Mouse (Mus musculus): ENCODE results near the gene 4930519P11Rik. TPM values are rescaled to one million over a fixed set of nuclear protein-coding genes. Genes with fewer than 3 reads are reported as not detected.

Gene 4930519P11Rik
- polyA plus RNA-seq, 1 experiment from 2014 or later: 0.42 TPM

- TF ChIP-seq CTCF (IDR thresholded peaks at IDR 0.05; ENCODE audit: low read depth): peak; percentile 69
- Histone ChIP-seq H3K27me3 (ENCODE audit: insufficient read depth, low read length) (no peaks in the 10 kb centered on the region), H3K9ac (ENCODE audit: low read depth, low read length) (no peak overlapping the region), H3K9me3 (replicated peaks; ENCODE audit: low read length) (no peaks in the 10 kb centered on the region), H3K4me1 (replicated peaks; ENCODE audit: insufficient read depth, low read length) (no peaks in the 10 kb centered on the region), H3K4me3 (replicated peaks; ENCODE audit: low read depth, low read length) (no peak overlapping the region), H3K36me3 (ENCODE audit: insufficient read depth, low read length) (peaks cover 14% of the 10 kb centered on the region), H3K4me2 (ENCODE audit: low read length) (no peak overlapping the region), H3K27ac (no peak overlapping the region)
- 65% methylated on average over 3 of the region's 3 CpGs for WGBS
- DNase-seq (ENCODE audit: low spot score) (peak; percentile 38), ATAC-seq (replicated peaks; ENCODE audit: low FRiP score, low read depth) (no peak)
Measured at GRCm38 (mm10) chr2:154593025-154593424, 20.2 kb downstream of the 4930519P11Rik start.

- H3K4me1 ChIP-seq (replicated peaks; ENCODE audit: insufficient read depth, low read length): no peaks in the 10 kb centered on the region
- H3K27ac ChIP-seq: no peak overlapping the region
- no peak for ATAC-seq (replicated peaks; ENCODE audit: low FRiP score, low read depth)
- no peak overlapping the region for H3K4me2 ChIP-seq (ENCODE audit: low read length)
- H3K9me3 ChIP-seq (replicated peaks; ENCODE audit: low read length): no peaks in the 10 kb centered on the region
- no peak for DNase-seq (ENCODE audit: low spot score)
- H3K27me3 ChIP-seq (ENCODE audit: insufficient read depth, low read length): no peaks in the 10 kb centered on the region
- H3K4me3 ChIP-seq (replicated peaks; ENCODE audit: low read depth, low read length): no peak overlapping the region
- no peak for TF ChIP-seq CTCF (IDR thresholded peaks at IDR 0.05; ENCODE audit: low read depth)
- WGBS: 84% methylated on average over 3 of the region's 3 CpGs
- no peak overlapping the region for H3K9ac ChIP-seq (ENCODE audit: low read depth, low read length)
- peaks cover 19% of the 10 kb centered on the region for H3K36me3 ChIP-seq (ENCODE audit: insufficient read depth, low read length)
Measured at GRCm38 (mm10) chr2:154591239-154591638, 22.0 kb downstream of the 4930519P11Rik start.

- Histone ChIP-seq H3K4me1 (replicated peaks; ENCODE audit: insufficient read depth, low read length) (no peaks in the 10 kb centered on the region), H3K9ac (ENCODE audit: low read depth, low read length) (no peak overlapping the region), H3K27ac (no peak overlapping the region), H3K27me3 (ENCODE audit: insufficient read depth, low read length) (no peaks in the 10 kb centered on the region), H3K4me2 (ENCODE audit: low read length) (no peak overlapping the region), H3K36me3 (ENCODE audit: insufficient read depth, low read length) (peaks cover 14% of the 10 kb centered on the region; the same call in 1 of the 2 replicates), H3K9me3 (replicated peaks; ENCODE audit: low read length) (no peaks in the 10 kb centered on the region), H3K4me3 (replicated peaks; ENCODE audit: low read depth, low read length) (no peak overlapping the region)
- no peak for TF ChIP-seq CTCF (IDR thresholded peaks at IDR 0.05; ENCODE audit: low read depth)
- DNase-seq (ENCODE audit: low spot score): no peak
- 87% methylated on average over 4 of the region's 4 CpGs for WGBS
- no peak for ATAC-seq (replicated peaks; ENCODE audit: low FRiP score, low read depth)
Measured at GRCm38 (mm10) chr2:154589051-154589450, 24.2 kb downstream of the 4930519P11Rik start.

- Histone ChIP-seq H3K9ac (ENCODE audit: low read depth, low read length) (no peak overlapping the region), H3K9me3 (replicated peaks; ENCODE audit: low read length) (no peaks in the 10 kb centered on the region), H3K27ac (no peak overlapping the region), H3K4me2 (ENCODE audit: low read length) (no peak overlapping the region), H3K36me3 (ENCODE audit: insufficient read depth, low read length) (peaks cover 5% of the 10 kb centered on the region; the same call in 1 of the 2 replicates), H3K27me3 (ENCODE audit: insufficient read depth, low read length) (no peaks in the 10 kb centered on the region), H3K4me1 (replicated peaks; ENCODE audit: insufficient read depth, low read length) (no peaks in the 10 kb centered on the region), H3K4me3 (replicated peaks; ENCODE audit: low read depth, low read length) (no peak overlapping the region)
- WGBS: 76% methylated on average over 5 of the region's 5 CpGs
- TF ChIP-seq CTCF (IDR thresholded peaks at IDR 0.05; ENCODE audit: low read depth): peak; percentile 68
- ATAC-seq (replicated peaks; ENCODE audit: low FRiP score, low read depth): no peak
- peak; percentile 44 for DNase-seq (ENCODE audit: low spot score)
Measured at GRCm38 (mm10) chr2:154586405-154586804, 26.8 kb downstream of the 4930519P11Rik start.

- Histone ChIP-seq H3K27me3 (ENCODE audit: insufficient read depth, low read length) (no peaks in the 10 kb centered on the region), H3K4me1 (replicated peaks; ENCODE audit: insufficient read depth, low read length) (no peaks in the 10 kb centered on the region), H3K36me3 (ENCODE audit: insufficient read depth, low read length) (peaks cover 5% of the 10 kb centered on the region; the same call in 1 of the 2 replicates), H3K4me3 (replicated peaks; ENCODE audit: low read depth, low read length) (no peak overlapping the region), H3K9me3 (replicated peaks; ENCODE audit: low read length) (no peaks in the 10 kb centered on the region), H3K27ac (no peak overlapping the region), H3K9ac (ENCODE audit: low read depth, low read length) (no peak overlapping the region), H3K4me2 (ENCODE audit: low read length) (no peak overlapping the region)
- ATAC-seq (replicated peaks; ENCODE audit: low FRiP score, low read depth): no peak
- 49% methylated on average over 17 of the region's 17 CpGs for WGBS
- no peak for TF ChIP-seq CTCF (IDR thresholded peaks at IDR 0.05; ENCODE audit: low read depth)
- no peak for DNase-seq (ENCODE audit: low spot score)
Measured at GRCm38 (mm10) chr2:154584931-154585601, 28.2 kb downstream of the 4930519P11Rik start.

- Histone ChIP-seq H3K4me1 (replicated peaks; ENCODE audit: insufficient read depth, low read length) (no peaks in the 10 kb centered on the region), H3K36me3 (ENCODE audit: insufficient read depth, low read length) (peaks cover 5% of the 10 kb centered on the region; the same call in 1 of the 2 replicates), H3K4me2 (ENCODE audit: low read length) (no peak overlapping the region), H3K9me3 (replicated peaks; ENCODE audit: low read length) (no peaks in the 10 kb centered on the region), H3K27ac (no peak overlapping the region), H3K27me3 (ENCODE audit: insufficient read depth, low read length) (no peaks in the 10 kb centered on the region), H3K9ac (ENCODE audit: low read depth, low read length) (no peak overlapping the region), H3K4me3 (replicated peaks; ENCODE audit: low read depth, low read length) (no peak overlapping the region)
- ATAC-seq (replicated peaks; ENCODE audit: low FRiP score, low read depth): no peak
- WGBS: 67% methylated on average over 15 of the region's 15 CpGs
- DNase-seq (ENCODE audit: low spot score): no peak
- no peak for TF ChIP-seq CTCF (IDR thresholded peaks at IDR 0.05; ENCODE audit: low read depth)
Measured at GRCm38 (mm10) chr2:154583906-154584872, 29.0 kb downstream of the 4930519P11Rik start.
